Mouse (Mus musculus) heart, postnatal 14 days (tissue): ENCODE data around the gene Rmnd1. TPM values are rescaled to one million over a fixed set of nuclear protein-coding genes. Genes with fewer than 3 reads are reported as not detected.
"Not testable (repeated sequence)": the region's sequence is repeated elsewhere in the genome, so short reads cannot be mapped to it uniquely, and the experiment has no call there.

ENCODE experiments used
- DNase-seq, 2 experiments: peaks; one replicate each; pipeline ENCODE4 v3.0.0; 2021 to 2022
- intact Hi-C: fragments of 180-260 bp; cut with DNase I; formaldehyde crosslinking; loops from one replicate; pipeline ENCODE4 v1.15.1; 2025
- long read RNA-seq, 2 experiments: library from polyadenylated mRNA; stranded (forward); transcript quantifications; one replicate each; pipeline ENCODE4 v2.0.0; 2021
- total RNA-seq, 2 experiments: library from RNA; stranded (reverse); gene quantifications; 2 replicates each; pipeline ENCODE4 v1.2.3; 2021

Rmnd1 gene
- total RNA-seq, result 10 to 100 TPM; 49.3 to 50.9 TPM
- long read RNA-seq, experiment 1, transcript Rmnd1-201 (13 exons, 3,139 nt), result major isoform, 40 of 102 reads
- long read RNA-seq, experiment 1, partial matches to known transcripts, result 5 of 102 reads
- long read RNA-seq, experiment 1, other reads (novel, unspliced or antisense), result 55 of 102 reads
- long read RNA-seq, experiment 2, transcript Rmnd1-201 (13 exons, 3,139 nt), result major isoform, 22 of 66 reads
- long read RNA-seq, experiment 2, partial matches to known transcripts, result 2 of 66 reads
- long read RNA-seq, experiment 2, other reads (novel, unspliced or antisense), result 42 of 66 reads

- DNase-seq, result peak; percentile 96 to 97
- intact Hi-C loops, result loop anchor here (10.0 kb wide), 1 partner anchor 732 kb away; no protein-coding TSS in a partner anchor
Measured at GRCm38 (mm10) chr10:4432123-4432931, at the start of gene Rmnd1, which contains the start of gene Armt1. Gene Rmnd1, minus strand, starts transcription at chr10:4432388. Gene Armt1, plus strand, starts transcription at chr10:4432467.

GRCm38 (mm10) chr10:4481695-4482094, 49.5 kb upstream of the Rmnd1 start:
- peak; percentile 25 for DNase-seq
- intact Hi-C loops, result no loop called here

- intact Hi-C loops, result no loop called here
- no peak for DNase-seq
Measured at GRCm38 (mm10) chr10:4480929-4481328, 48.7 kb upstream of the Rmnd1 start.

GRCm38 (mm10) chr10:4476604-4477003, 44.4 kb upstream of the Rmnd1 start:
- DNase-seq, result no peak
- intact Hi-C loops, result no loop called here

GRCm38 (mm10) chr10:4475431-4475830, 43.2 kb upstream of the Rmnd1 start:
- DNase-seq, result no peak
- intact Hi-C loops, result no loop called here

GRCm38 (mm10) chr10:4473591-4473993, 41.4 kb upstream of the Rmnd1 start:
- peak; percentile 16 to 20 for DNase-seq
- intact Hi-C loops, result no loop called here

- DNase-seq, result no peak
- intact Hi-C loops, result no loop called here
Measured at GRCm38 (mm10) chr10:4469406-4469805, 37.2 kb upstream of the Rmnd1 start.

GRCm38 (mm10) chr10:4465799-4466198, 33.6 kb upstream of the Rmnd1 start:
- no peak for DNase-seq
- intact Hi-C loops, result no loop called here

- intact Hi-C loops, result no loop called here
- DNase-seq, result no peak
Measured at GRCm38 (mm10) chr10:4460201-4460600, 28.0 kb upstream of the Rmnd1 start.

- DNase-seq, result no peak
- intact Hi-C loops, result no loop called here
Measured at GRCm38 (mm10) chr10:4456409-4456808, 24.2 kb upstream of the Rmnd1 start.

- DNase-seq, result no peak
- intact Hi-C loops, result loop anchor here (10.0 kb wide), 1 partner anchor 729 kb away; no protein-coding TSS in a partner anchor
Measured at GRCm38 (mm10) chr10:4435416-4435815, 3.2 kb upstream of the Rmnd1 start.

- DNase-seq, result not testable (repeated sequence)
- intact Hi-C loops, result loop anchor here (10.0 kb wide), 1 partner anchor 731 kb away; no protein-coding TSS in a partner anchor
Measured at GRCm38 (mm10) chr10:4433871-4434270, 1.7 kb upstream of the Rmnd1 start.

- no peak for DNase-seq
- intact Hi-C loops, result loop anchor here (10.0 kb wide), 1 partner anchor 732 kb away; no protein-coding TSS in a partner anchor
Measured at GRCm38 (mm10) chr10:4432996-4433755, 988 bp upstream of the Rmnd1 start.

GRCm38 (mm10) chr10:4431746-4432122, 454 bp downstream of the Rmnd1 start:
- intact Hi-C loops, result loop anchor here (10.0 kb wide), 1 partner anchor 733 kb away; no protein-coding TSS in a partner anchor
- no peak for DNase-seq

GRCm38 (mm10) chr10:4430826-4431225, 1.4 kb downstream of the Rmnd1 start:
- DNase-seq, result peak; percentile 19
- intact Hi-C loops, result loop anchor here (10.0 kb wide), 1 partner anchor 734 kb away; no protein-coding TSS in a partner anchor

GRCm38 (mm10) chr10:4430399-4430798, 1.8 kb downstream of the Rmnd1 start:
- intact Hi-C loops, result loop anchor here (10.0 kb wide), 1 partner anchor 734 kb away; no protein-coding TSS in a partner anchor
- DNase-seq, result no peak

GRCm38 (mm10) chr10:4425245-4425644, 6.9 kb downstream of the Rmnd1 start:
- intact Hi-C loops, result no loop called here
- peak in 1 of 2 experiments; percentile 34 for DNase-seq

GRCm38 (mm10) chr10:4407191-4407590, 25.0 kb downstream of the Rmnd1 start:
- DNase-seq, result no peak
- intact Hi-C loops, result loop anchor here (5.0 kb wide), 1 partner anchor 750 kb away; no protein-coding TSS in a partner anchor

GRCm38 (mm10) chr10:4405511-4405910, 26.7 kb downstream of the Rmnd1 start:
- intact Hi-C loops, result loop anchor here (5.0 kb wide), 1 partner anchor 752 kb away; no protein-coding TSS in a partner anchor
- DNase-seq, result no peak

- intact Hi-C loops, result loop anchor here (5.0 kb wide), 1 partner anchor 752 kb away; no protein-coding TSS in a partner anchor
Measured at GRCm38 (mm10) chr10:4404895-4405491, 27.2 kb downstream of the Rmnd1 start.

More at GRCm38 (mm10) chr10:4404895-4405491, 27.2 kb downstream of the Rmnd1 start:
- peak; percentile 34 to 64 for DNase-seq
